Mouse (Mus musculus) lung, embryonic 15.5 days (tissue): ENCODE measurements around the gene Lifr. TPM values are rescaled to one million over a fixed set of nuclear protein-coding genes. Genes with fewer than 3 reads are reported as not detected.

Source experiments
- ATAC-seq: fragments of 200-750 bp; cut with Nextera tagmentation; 2 replicates; pipeline ENCODE4 v1.8.0; 2017; ENCODE audit warnings: moderate number of reproducible peaks, borderline replicate concordance; ENCODE audit not compliant: low FRiP score, low TSS enrichment; ENCODE audit errors: extremely low read depth
- H3K27ac ChIP-seq: fragments of 300-500 bp; sonication (generic); 2 replicates; pipeline ENCODE4 v1.5.1; 2015; ENCODE audit warnings: moderate library complexity, mild to moderate bottlenecking, inconsistent platforms
- H3K27me3 ChIP-seq: fragments of 300-500 bp; sonication (generic); 2 replicates; pipeline ENCODE4 v1.6.1; 2015; ENCODE audit warnings: inconsistent platforms
- H3K36me3 ChIP-seq: fragments of 300-500 bp; sonication (generic); 2 replicates; pipeline ENCODE4 v1.6.1; 2015; ENCODE audit warnings: inconsistent platforms
- H3K4me1 ChIP-seq: fragments of 300-500 bp; sonication (generic); 2 replicates; pipeline ENCODE4 v1.6.1; 2015; ENCODE audit warnings: inconsistent platforms
- H3K4me2 ChIP-seq: fragments of 300-500 bp; sonication (generic); 2 replicates; pipeline ENCODE4 v1.6.1; 2015; ENCODE audit warnings: inconsistent platforms, mild to moderate bottlenecking, moderate library complexity
- H3K4me3 ChIP-seq: fragments of 300-500 bp; sonication (generic); 2 replicates; pipeline ENCODE4 v1.5.1; 2015; ENCODE audit warnings: mild to moderate bottlenecking, inconsistent platforms
- H3K9ac ChIP-seq: fragments of 300-500 bp; sonication (generic); 2 replicates; pipeline ENCODE4 v1.6.1; 2015; ENCODE audit warnings: inconsistent platforms
- H3K9me3 ChIP-seq: fragments of 300-500 bp; sonication (generic); 2 replicates; pipeline ENCODE4 v1.6.1; 2016; ENCODE audit warnings: inconsistent platforms
- WGBS: fragments of 180-500 bp; shearing (Covaris S2); methylation state at CpG from one replicate; pipeline ENCODE4 v1.1.7; 2015; 5-methylcytosine and 5-hydroxymethylcytosine counted together
- polyA plus RNA-seq: library from polyadenylated mRNA; unstranded; fragments of >200 nt; fragmentation: Nextera tagmentation; extraction: Ambion mirVana; gene quantifications from 2 replicates; pipeline ENCODE4 v1.2.1, GENCODE M21; 2015

The Lifr gene
- polyA plus RNA-seq, 1 experiment from 2014 or later: 24.1 TPM

- ATAC-seq: no peak
- Histone ChIP-seq H3K9me3 (no peaks in the 10 kb centered on the region), H3K4me2 (no peak overlapping the region), H3K4me1 (0 out of 2 replicates have a peak, but pooled peaks cover 4% of the 10 kb centered on the region), H3K27me3 (no peaks in the 10 kb centered on the region), H3K4me3 (no peak overlapping the region), H3K9ac (no peak overlapping the region), H3K36me3 (no peaks in the 10 kb centered on the region), H3K27ac (no peak overlapping the region)
- 67% methylated on average over 7 of the region's 7 CpGs for WGBS
These were observed 25.1 kb downstream of the Lifr start for GRCm38 (mm10) chr15:7115326-7116003.

GRCm38 (mm10) chr15:7116216-7116615, 25.8 kb downstream of the Lifr start:
- Histone ChIP-seq H3K27me3 (no peaks in the 10 kb centered on the region), H3K9me3 (no peaks in the 10 kb centered on the region), H3K9ac (no peak overlapping the region), H3K4me2 (no peak overlapping the region), H3K27ac (no peak overlapping the region), H3K4me3 (no peak overlapping the region), H3K4me1 (0 out of 2 replicates have a peak, but pooled peaks cover 4% of the 10 kb centered on the region), H3K36me3 (no peaks in the 10 kb centered on the region)
- WGBS: 79% methylated on average over 1 of the region's 1 CpGs
- no peak for ATAC-seq

GRCm38 (mm10) chr15:7116699-7117098, 26.3 kb downstream of the Lifr start:
- no peaks in the 10 kb centered on the region for H3K9me3 ChIP-seq
- WGBS: 79% methylated on average over 3 of the region's 3 CpGs
- no peak for ATAC-seq

GRCm38 (mm10) chr15:7117944-7118343, 27.5 kb downstream of the Lifr start:
- 0 out of 2 replicates have a peak, but pooled peaks cover 4% of the 10 kb centered on the region for H3K4me1 ChIP-seq
- H3K36me3 ChIP-seq: no peaks in the 10 kb centered on the region
- H3K9ac ChIP-seq: no peak overlapping the region
- no peak overlapping the region for H3K4me2 ChIP-seq
- H3K27me3 ChIP-seq: no peaks in the 10 kb centered on the region
- no peak for ATAC-seq
- WGBS: 77% methylated on average over 6 of the region's 6 CpGs
- H3K27ac ChIP-seq: no peak overlapping the region
- H3K4me3 ChIP-seq: no peak overlapping the region
- no peaks in the 10 kb centered on the region for H3K9me3 ChIP-seq

More at GRCm38 (mm10) chr15:7116699-7117098, 26.3 kb downstream of the Lifr start:
- Histone ChIP-seq H3K4me2 (no peak overlapping the region), H3K9ac (no peak overlapping the region), H3K4me1 (0 out of 2 replicates have a peak, but pooled peaks cover 4% of the 10 kb centered on the region), H3K36me3 (no peaks in the 10 kb centered on the region), H3K27ac (no peak overlapping the region), H3K4me3 (no peak overlapping the region), H3K27me3 (no peaks in the 10 kb centered on the region)

- no peak overlapping the region for H3K4me3 ChIP-seq
- H3K4me2 ChIP-seq: no peak overlapping the region
- peak; percentile 42; the same call in 1 of the 2 replicates for ATAC-seq
- no peak overlapping the region for H3K27ac ChIP-seq
- H3K9ac ChIP-seq: no peak overlapping the region
- WGBS: 17% methylated on average over 5 of the region's 5 CpGs
- H3K36me3 ChIP-seq: no peaks in the 10 kb centered on the region
- 0 out of 2 replicates have a peak, but pooled peaks cover 4% of the 10 kb centered on the region for H3K4me1 ChIP-seq
- no peaks in the 10 kb centered on the region for H3K9me3 ChIP-seq
- H3K27me3 ChIP-seq: no peaks in the 10 kb centered on the region
These were observed 28.4 kb downstream of the Lifr start for GRCm38 (mm10) chr15:7118849-7119248.

- no peak overlapping the region for H3K9ac ChIP-seq
- ATAC-seq: no peak
- no peak overlapping the region for H3K4me3 ChIP-seq
- H3K27me3 ChIP-seq: no peaks in the 10 kb centered on the region; the same call in 1 of the 2 replicates
- H3K4me1 ChIP-seq: 0 out of 2 replicates have a peak, but pooled peaks cover 4% of the 10 kb centered on the region
- no peak overlapping the region for H3K4me2 ChIP-seq
- no peaks in the 10 kb centered on the region for H3K9me3 ChIP-seq
- WGBS: 59% methylated on average over 8 of the region's 8 CpGs
- H3K27ac ChIP-seq: no peak overlapping the region
- no peaks in the 10 kb centered on the region for H3K36me3 ChIP-seq
These were observed 29.6 kb downstream of the Lifr start for GRCm38 (mm10) chr15:7119930-7120512.

- Histone ChIP-seq H3K9ac (no peak overlapping the region), H3K4me3 (no peak overlapping the region), H3K36me3 (no peaks in the 10 kb centered on the region), H3K27ac (no peak overlapping the region), H3K9me3 (no peaks in the 10 kb centered on the region), H3K27me3 (no peaks in the 10 kb centered on the region; the same call in 1 of the 2 replicates), H3K4me1 (peaks cover 16% of the 10 kb centered on the region), H3K4me2 (no peak overlapping the region)
- 63% methylated on average over 5 of the region's 5 CpGs for WGBS
- ATAC-seq: no peak
These were observed 33.5 kb downstream of the Lifr start for GRCm38 (mm10) chr15:7123781-7124450.

GRCm38 (mm10) chr15:7126171-7126570, 35.8 kb downstream of the Lifr start:
- no peaks in the 10 kb centered on the region for H3K36me3 ChIP-seq
- peaks cover 28% of the 10 kb centered on the region for H3K4me1 ChIP-seq
- ATAC-seq: no peak
- H3K9me3 ChIP-seq: no peaks in the 10 kb centered on the region
- no peak overlapping the region for H3K27ac ChIP-seq
- no peak overlapping the region for H3K4me3 ChIP-seq
- no peak overlapping the region for H3K9ac ChIP-seq
- no peak overlapping the region for H3K4me2 ChIP-seq
- WGBS: 18% methylated on average over 1 of the region's 1 CpGs
- H3K27me3 ChIP-seq: no peaks in the 10 kb centered on the region; the same call in 1 of the 2 replicates

GRCm38 (mm10) chr15:7128627-7129126, 38.3 kb downstream of the Lifr start:
- Histone ChIP-seq H3K4me1 (peaks cover 50% of the 10 kb centered on the region), H3K36me3 (no peaks in the 10 kb centered on the region), H3K9ac (peak overlapping the region; percentile 81), H3K4me2 (peak overlapping the region; percentile 88), H3K9me3 (no peaks in the 10 kb centered on the region), H3K27me3 (no peaks in the 10 kb centered on the region; the same call in 1 of the 2 replicates), H3K4me3 (peak overlapping the region; percentile 93), H3K27ac (peak overlapping the region; percentile 94)
- no peak for ATAC-seq
- under 1% methylated on average over 18 of the region's 18 CpGs for WGBS

GRCm38 (mm10) chr15:7129127-7129943, 38.9 kb downstream of the Lifr start:
- peak overlapping the region; percentile 88 for H3K4me2 ChIP-seq
- no peaks in the 10 kb centered on the region for H3K9me3 ChIP-seq
- H3K9ac ChIP-seq: peak overlapping the region; percentile 81
- peaks cover 56% of the 10 kb centered on the region for H3K4me1 ChIP-seq
- peak; percentile 95 for ATAC-seq
- H3K36me3 ChIP-seq: no peaks in the 10 kb centered on the region
- no peaks in the 10 kb centered on the region; the same call in 1 of the 2 replicates for H3K27me3 ChIP-seq
- under 1% methylated on average over 69 of the region's 116 CpGs for WGBS
- H3K4me3 ChIP-seq: peak overlapping the region; percentile 93
- peak overlapping the region; percentile 94 for H3K27ac ChIP-seq

- WGBS: under 1% methylated on average over 16 of the region's 16 CpGs
- Histone ChIP-seq H3K36me3 (no peaks in the 10 kb centered on the region), H3K4me3 (peak overlapping the region; percentile 93), H3K9me3 (no peaks in the 10 kb centered on the region), H3K9ac (peak overlapping the region; percentile 81), H3K4me1 (peaks cover 60% of the 10 kb centered on the region), H3K27ac (peak overlapping the region; percentile 94), H3K27me3 (no peaks in the 10 kb centered on the region; the same call in 1 of the 2 replicates), H3K4me2 (peak overlapping the region; percentile 88)
- ATAC-seq: no peak
These were observed 39.5 kb downstream of the Lifr start for GRCm38 (mm10) chr15:7129944-7130287.
